Mouse (Mus musculus): ENCODE results near the gene Dtx3l.

DNA sequence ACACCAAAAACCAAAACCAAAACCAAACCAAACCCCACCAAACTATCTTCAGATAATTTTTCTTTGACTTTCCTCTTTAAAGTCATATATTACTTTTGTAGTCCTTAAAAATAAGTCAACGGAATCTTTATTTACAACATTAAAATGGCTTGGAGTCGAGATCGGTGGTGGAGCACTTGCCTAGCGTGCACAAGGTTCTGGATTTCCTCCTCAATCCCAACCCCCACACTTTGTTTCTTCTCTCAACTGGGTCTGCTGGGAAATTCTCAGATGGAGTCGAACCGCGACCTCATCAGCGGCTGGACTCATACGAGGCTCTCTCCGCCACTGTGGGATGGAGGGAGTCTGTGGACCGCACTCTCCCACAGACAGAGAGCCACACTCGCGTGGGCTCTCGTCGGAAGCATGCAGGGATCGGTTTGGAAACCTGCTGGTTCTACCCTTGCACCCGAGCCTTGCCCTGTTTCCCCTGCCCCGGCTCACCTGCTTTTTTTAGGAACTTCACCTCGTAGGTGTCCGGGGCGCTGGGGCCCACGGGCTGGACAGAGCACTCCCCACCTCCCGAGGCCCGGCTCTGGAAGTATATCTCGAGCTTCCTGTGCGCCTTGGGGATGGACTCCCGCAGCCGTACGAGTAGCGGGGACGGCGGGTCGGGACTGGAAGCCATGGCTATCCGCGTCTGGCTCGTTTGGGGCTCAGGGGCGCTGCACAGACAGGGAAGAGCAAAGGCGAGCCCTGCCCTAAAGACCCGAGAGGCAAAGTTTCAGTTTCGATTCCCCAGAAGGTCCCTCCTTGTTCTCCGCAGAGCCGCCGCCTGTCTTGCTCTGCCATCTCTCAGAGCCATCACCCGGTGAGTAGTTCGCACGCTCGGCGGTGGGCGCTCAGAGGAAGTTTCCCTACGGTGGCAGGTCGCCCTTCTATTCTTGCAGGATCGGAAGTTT lies at the start of gene Dtx3l, which contains the start of gene Parp9:
- TF ChIP-seq CTCF (IDR thresholded peaks at IDR 0.05) (no peak), EP300 (IDR thresholded peaks at IDR 0.05) (no peak)
